In the genomic region with DNA sequence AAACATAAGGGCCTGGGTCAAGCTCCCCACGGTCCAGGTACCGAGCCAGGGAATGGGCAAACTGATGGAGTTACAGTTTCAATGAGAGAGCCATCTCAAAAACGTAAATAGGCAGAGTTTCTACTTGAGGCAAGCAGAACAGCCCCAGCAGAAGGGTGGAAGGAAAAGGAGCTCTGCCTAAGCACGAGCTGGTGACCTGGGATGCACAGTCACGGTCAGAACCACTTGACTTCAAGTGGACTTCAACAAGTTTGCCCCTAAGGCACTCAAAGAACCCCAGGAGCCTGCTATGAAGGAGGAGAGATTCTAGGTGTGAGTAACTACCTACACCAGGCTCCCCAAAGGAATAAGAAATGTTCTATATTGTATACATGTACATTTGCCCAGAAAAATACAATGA, we compare ENCODE assay signal across 23 mouse cellular contexts. TPM values are rescaled to one million over a fixed set of nuclear protein-coding genes. Genes with fewer than 3 reads are reported as not detected.
DNase-seq lines count a peak whose midpoint lies in the region; ATAC-seq and TF ChIP-seq lines count a peak whose summit lies in the region.
"Had no signal": no experiment of that assay in that cellular context is flagged by ENCODE, and none has a peak within 500 bp of the region (broad histone marks: within the 10 kb centered on the region; RNA-seq: fewer than 3 reads in every experiment).

No protein-coding gene starts in this region.

- no peaks in the 10 kb centered on the region for H3K9me3 ChIP-seq in E14TG2a.4 (ENCODE audit: low read length)
- H3K9me3 ChIP-seq in forebrain, embryonic 14.5 days (replicated peaks; ENCODE audit: control insufficient read depth, low read length): no peaks in the 10 kb centered on the region
- H3K9me3 ChIP-seq: embryonic facial prominence, embryonic 12.5 days; embryonic facial prominence, embryonic 15.5 days; forebrain, embryonic 15.5 days; heart, embryonic 13.5 days; hindbrain, embryonic 12.5 days; hindbrain, embryonic 15.5 days had no signal

- intact Hi-C loops in gastrocnemius, adult 2 months (cut with DNase I): no loop called here

- ATAC-seq in forebrain, embryonic 14.5 days: no peak
- ATAC-seq: forebrain, embryonic 15.5 days had no signal

- H3K9ac ChIP-seq in forebrain, embryonic 14.5 days (ENCODE audit: low read length): no peak overlapping the region
- H3K9ac ChIP-seq: embryonic facial prominence, embryonic 12.5 days; embryonic facial prominence, embryonic 15.5 days; forebrain, embryonic 15.5 days; heart, embryonic 13.5 days; hindbrain, embryonic 12.5 days; hindbrain, embryonic 15.5 days had no signal

- H3K4me2 ChIP-seq in forebrain, embryonic 14.5 days (ENCODE audit: low read length): no peak overlapping the region
- H3K4me2 ChIP-seq: embryonic facial prominence, embryonic 12.5 days; embryonic facial prominence, embryonic 15.5 days; forebrain, embryonic 15.5 days; heart, embryonic 13.5 days; hindbrain, embryonic 12.5 days; hindbrain, embryonic 15.5 days had no signal

- no peak for TF ChIP-seq CTCF in gastrocnemius, adult 2 months (IDR thresholded peaks at IDR 0.05)
- no peak for TF ChIP-seq CTCF in E14TG2a.4 (conservative IDR thresholded peaks at IDR 0.05; ENCODE audit: low read length)
- TF ChIP-seq CTCF in lung, adult 2 months (IDR thresholded peaks at IDR 0.05; ENCODE audit: insufficient read depth, low read length): no peak

- 0 out of 2 replicates have a peak overlapping the region, but pooled peaks have one; percentile 7 for H3K27ac ChIP-seq in gastrocnemius, adult 2 months
- no peak overlapping the region for H3K27ac ChIP-seq in forebrain, embryonic 14.5 days (ENCODE audit: low read depth, low read length)
- H3K27ac ChIP-seq: embryonic facial prominence, embryonic 12.5 days; embryonic facial prominence, embryonic 15.5 days; forebrain, embryonic 15.5 days; heart, embryonic 13.5 days; hindbrain, embryonic 12.5 days; hindbrain, embryonic 15.5 days had no signal

- no peak overlapping the region for H3K4me3 ChIP-seq in gastrocnemius, adult 2 months
- H3K4me3 ChIP-seq in E14TG2a.4 (replicated peaks; ENCODE audit: low read length): peak overlapping the region; percentile 15
- H3K4me3 ChIP-seq in lung, adult 2 months (replicated peaks; ENCODE audit: extremely low read depth, low read depth, low read length): no peak overlapping the region
- H3K4me3 ChIP-seq in forebrain, embryonic 14.5 days (ENCODE audit: low read depth, low read length): no peak overlapping the region
- H3K4me3 ChIP-seq: embryonic facial prominence, embryonic 12.5 days; embryonic facial prominence, embryonic 15.5 days; forebrain, embryonic 15.5 days; heart, embryonic 13.5 days; hindbrain, embryonic 12.5 days; hindbrain, embryonic 15.5 days had no signal

- H3K27me3 ChIP-seq in E14TG2a.4 (ENCODE audit: insufficient read depth, low read length): no peaks in the 10 kb centered on the region
- H3K27me3 ChIP-seq in forebrain, embryonic 14.5 days (replicated peaks; ENCODE audit: control insufficient read depth, insufficient read depth, low read length): no peaks in the 10 kb centered on the region
- H3K27me3 ChIP-seq: embryonic facial prominence, embryonic 12.5 days; embryonic facial prominence, embryonic 15.5 days; forebrain, embryonic 15.5 days; heart, embryonic 13.5 days; hindbrain, embryonic 12.5 days; hindbrain, embryonic 15.5 days had no signal

- peaks cover 44% of the 10 kb centered on the region for H3K36me3 ChIP-seq in E14TG2a.4 (ENCODE audit: insufficient read depth, low read length)
- peaks cover 32% of the 10 kb centered on the region for H3K36me3 ChIP-seq in forebrain, embryonic 14.5 days (ENCODE audit: control insufficient read depth, insufficient read depth, low read length)

- DNase-seq in gastrocnemius, adult 2 months: no peak
- no peak for DNase-seq in gastrocnemius, postnatal 4 days (ENCODE audit: low spot score in 2 of 2)
- DNase-seq in lung, adult 2 months: peak; percentile 28
- DNase-seq in lung, postnatal 25 days (ENCODE audit: low spot score): peak; percentile 37
- no peak for DNase-seq in forebrain, embryonic 14.5 days (ENCODE audit: low spot score)
- no peak for DNase-seq in cerebellum, postnatal 14 days
- DNase-seq in natural killer cell, adult 2 months (ENCODE audit: low spot score in 2 of 2): no peak
- DNase-seq: adrenal gland, postnatal 10 days; adrenal gland, postnatal 36 days; cerebellum, adult 18-20 months; cerebellum, adult 9-10 months; cerebellum, postnatal 25 days; gastrocnemius, postnatal 10 days; gastrocnemius, postnatal 36 days; heart, adult 18-20 months; heart, postnatal 14 days had no signal

- 63% methylated on average over 5 of the region's 5 CpGs for WGBS in lung, adult 2 months
- WGBS in forebrain, embryonic 14.5 days: 91% methylated on average over 5 of the region's 5 CpGs

- H3K4me1 ChIP-seq in E14TG2a.4 (replicated peaks; ENCODE audit: low read depth, low read length): peaks cover 46% of the 10 kb centered on the region
- H3K4me1 ChIP-seq in lung, adult 2 months (ENCODE audit: control insufficient read depth, insufficient read depth, low read length): no peaks in the 10 kb centered on the region; the same call in 1 of the 2 replicates
- H3K4me1 ChIP-seq in forebrain, embryonic 14.5 days (ENCODE audit: control insufficient read depth, insufficient read depth, low read length): no peaks in the 10 kb centered on the region
- H3K4me1 ChIP-seq: embryonic facial prominence, embryonic 12.5 days; embryonic facial prominence, embryonic 15.5 days; forebrain, embryonic 15.5 days; hindbrain, embryonic 12.5 days; hindbrain, embryonic 15.5 days had no signal

- TF ChIP-seq POLR2A in lung, adult 2 months (IDR thresholded peaks at IDR 0.05; ENCODE audit: borderline replicate concordance, extremely low read depth, low read depth, low read length): no peak

RNA-seq across cellular contexts. Expression of a gene that starts 32.0 kb away (rescaled TPM):
- 1 to 10 TPM; 2.2 to 2.6 TPM for total RNA-seq in gastrocnemius, adult 2 months (2021)
- total RNA-seq in gastrocnemius, postnatal 4 days (2021): 1 to 10 TPM; 5.3 to 6.2 TPM
- 4.5 and 5.3 TPM in 2 replicates for polyA plus RNA-seq in lung, adult 2 months (2012; rRNA removed)
- 5.7 TPM in 2 replicates for polyA plus RNA-seq in forebrain, embryonic 14.5 days (2014; fragmentation: Nextera tagmentation; extraction: Ambion mirVana)

RNA-seq across cellular contexts. Expression of a gene that starts 32.1 kb away (rescaled TPM):
- total RNA-seq in gastrocnemius, adult 2 months (2021): 100 to 1,000 TPM; 133 to 139 TPM
- total RNA-seq in gastrocnemius, postnatal 4 days (2021): 100 to 1,000 TPM; 169 to 170 TPM
- polyA plus RNA-seq in lung, adult 2 months (2012; rRNA removed): 80.7 and 92.5 TPM in 2 replicates
- polyA plus RNA-seq in forebrain, embryonic 14.5 days (2014; fragmentation: Nextera tagmentation; extraction: Ambion mirVana): 92.3 and 134 TPM in 2 replicates

Comparison
In these comparisons a context has a peak if more than half of its experiments do, and no peak if none do; other contexts are left out.
1. DNase-seq: peak in lung, adult 2 months (single experiment) and lung, postnatal 25 days (single experiment); none in gastrocnemius, adult 2 months (single experiment), gastrocnemius, postnatal 4 days (0 of 2), forebrain, embryonic 14.5 days (single experiment), cerebellum, postnatal 14 days (0 of 2) and natural killer cell, adult 2 months (0 of 2).